Mouse (Mus musculus) stomach, postnatal 0 days (tissue): ENCODE results near the gene Gpn3.

ENCODE experiments used
- CTCF ChIP-seq: IDR thresholded peaks from 2 replicates; pipeline ENCODE4 v1.5.1; 2016; ENCODE audit warnings: antibody characterized with exemption, low read depth, mild to moderate bottlenecking, moderate library complexity
- EP300 ChIP-seq: optimal IDR thresholded peaks from 2 replicates; pipeline ENCODE3; 2016; ENCODE audit warnings: antibody characterized with exemption

DNA sequence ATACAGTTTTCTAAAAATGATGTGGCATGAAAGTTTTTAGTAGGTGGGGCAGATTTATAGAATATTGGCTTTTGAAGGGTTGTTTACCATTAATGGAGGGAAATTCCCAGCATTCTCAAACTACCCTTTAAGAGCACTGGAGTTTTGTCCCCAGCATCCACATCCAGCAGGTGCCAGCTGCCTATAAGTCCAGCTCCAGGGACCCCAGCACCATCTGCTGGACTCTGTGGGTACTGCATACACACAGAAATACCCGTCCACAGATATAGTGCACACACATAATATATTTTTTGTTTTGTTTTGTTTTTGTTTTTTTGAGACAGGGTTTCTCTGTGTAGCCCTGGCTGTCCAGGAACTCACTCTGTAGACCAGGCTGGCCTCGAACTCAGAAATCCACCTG is 22.2 kb downstream of the Gpn3 start:
- peak; percentile 87 for TF ChIP-seq CTCF
- no peak for TF ChIP-seq EP300
